Mouse (Mus musculus) E14TG2a.4 (cell line): ENCODE data around the gene Melk.

Experiments used
- CTCF ChIP-seq: conservative IDR thresholded peaks from 2 replicates; pipeline ENCODE4 v1.5.1; 2014; ENCODE audit warnings: low read length
- POU5F1 ChIP-seq: IDR thresholded peaks from 2 replicates; pipeline ENCODE4 v1.6.1; 2014; ENCODE audit warnings: low read length, borderline replicate concordance

GRCm38 (mm10) chr4:44325453-44325852, 24.8 kb downstream of the Melk start:
- peak; percentile 44 for TF ChIP-seq CTCF
- TF ChIP-seq POU5F1: no peak
